Mouse (Mus musculus) thymus, postnatal 25 days (tissue): ENCODE measurements at regions not wholly inside any gene's neighbourhood (a gene's known extent, or its start where the extent isn't known, plus 50 kb on each side); places are given as distances from the start of the nearest gene placed in this dataset.

ENCODE experiments used
- DNase-seq: peaks from one replicate; pipeline ENCODE4 v3.0.0; 2022

DNA sequence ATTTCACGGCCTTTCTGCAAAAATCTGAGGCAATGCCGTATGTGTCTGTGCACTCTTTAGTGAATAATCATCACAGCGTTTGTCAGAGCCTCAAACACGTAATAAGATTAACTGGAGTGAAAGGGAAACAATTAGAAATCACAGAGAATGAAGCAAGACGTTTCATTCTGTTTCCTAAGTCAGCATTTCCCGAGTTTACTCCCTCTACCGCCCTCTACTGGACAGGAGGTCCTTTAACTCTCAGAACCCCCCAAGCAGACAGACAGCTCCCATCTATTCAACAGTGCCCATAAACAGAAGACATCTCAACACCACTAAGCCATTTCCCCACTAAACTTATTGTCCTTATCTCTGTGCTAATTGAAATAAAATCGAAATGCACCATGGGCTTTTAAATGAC is 167.5 kb upstream of the Rnd3 start:
- DNase-seq, result peak; percentile 2

GRCm38 (mm10) chr2:51313414-51313813 is 164.5 kb upstream of the Rnd3 start:
- no peak for DNase-seq

- no peak for DNase-seq
Measured at GRCm38 (mm10) chr2:51306257-51306656, 157.3 kb upstream of the Rnd3 start.

DNA sequence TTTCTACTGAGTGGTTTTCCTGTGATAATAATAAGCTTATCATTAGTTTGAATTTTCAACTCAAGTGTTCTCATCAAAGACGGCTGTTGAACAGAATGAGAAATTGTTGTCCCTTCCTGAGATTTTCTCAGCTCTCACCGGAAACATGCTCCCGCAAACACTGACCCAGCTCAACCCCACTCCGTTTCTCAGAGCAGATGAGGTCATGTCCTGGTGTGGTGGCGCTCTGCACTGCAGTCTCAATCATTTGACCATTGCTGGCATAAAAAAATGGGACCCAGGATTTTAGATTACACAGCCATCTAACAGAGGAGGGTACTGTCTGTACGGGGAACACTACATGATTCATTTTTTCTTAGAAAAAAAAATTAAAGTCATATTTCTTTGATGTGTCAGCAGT is 156.5 kb upstream of the Rnd3 start:
- DNase-seq, result no peak

- DNase-seq, result no peak
Measured at GRCm38 (mm10) chr2:51304694-51305093, 155.8 kb upstream of the Rnd3 start.

GRCm38 (mm10) chr2:51290659-51291260 is 141.8 kb upstream of the Rnd3 start:
- no peak for DNase-seq

- no peak for DNase-seq
Measured at GRCm38 (mm10) chr2:51288678-51289077, 139.8 kb upstream of the Rnd3 start.

DNA sequence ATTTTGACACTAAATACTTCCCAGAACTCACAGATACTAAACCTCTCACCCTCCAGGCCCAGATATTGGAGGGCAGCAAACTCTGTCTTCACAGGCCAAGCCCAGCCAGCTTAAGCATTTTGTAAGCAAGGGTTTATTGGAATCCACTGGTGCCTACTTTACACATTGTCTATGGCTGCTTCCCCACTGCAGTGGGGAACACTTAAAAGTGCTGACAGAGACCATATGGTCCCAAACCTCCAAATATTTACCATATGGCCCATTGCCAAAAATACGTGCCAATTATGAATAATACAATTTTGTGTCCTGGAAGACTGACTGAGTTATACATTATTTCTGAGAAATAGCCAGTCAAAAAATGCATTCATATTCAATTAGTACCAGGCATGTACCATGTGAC is 136.7 kb upstream of the Rnd3 start:
- DNase-seq, result no peak

GRCm38 (mm10) chr2:51284781-51285225 is 135.9 kb upstream of the Rnd3 start:
- DNase-seq, result no peak

DNA sequence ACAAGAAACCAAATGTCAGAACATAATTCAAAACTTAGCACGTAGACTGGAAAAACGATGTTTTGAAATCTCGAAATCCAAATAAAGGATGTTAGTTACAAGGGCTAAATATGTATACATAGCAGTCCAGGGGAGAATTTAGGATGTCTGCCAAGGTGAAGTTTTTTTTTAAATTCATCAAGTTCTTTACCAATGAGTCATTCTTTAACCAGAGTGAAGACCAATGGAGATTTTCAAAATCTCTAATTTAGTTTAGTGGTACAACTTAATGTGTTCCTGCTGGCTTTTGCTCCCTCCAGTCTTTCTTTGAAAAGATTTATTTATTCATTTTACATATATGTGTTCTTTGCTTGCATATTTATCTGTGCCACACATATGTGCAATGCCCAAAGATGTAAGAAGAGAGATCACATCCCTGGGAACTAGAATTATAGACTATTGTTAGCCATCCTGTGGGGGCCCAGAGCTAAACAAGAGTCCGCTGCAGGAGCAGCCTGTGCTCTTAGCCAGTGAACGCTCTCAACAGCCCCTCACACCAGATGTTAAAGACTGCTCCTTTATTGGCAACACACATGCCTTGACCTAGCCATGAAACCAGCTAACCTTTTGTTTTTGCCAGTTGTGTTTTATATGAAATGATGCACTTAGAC is 130.6 kb upstream of the Rnd3 start:
- no peak for DNase-seq

DNA sequence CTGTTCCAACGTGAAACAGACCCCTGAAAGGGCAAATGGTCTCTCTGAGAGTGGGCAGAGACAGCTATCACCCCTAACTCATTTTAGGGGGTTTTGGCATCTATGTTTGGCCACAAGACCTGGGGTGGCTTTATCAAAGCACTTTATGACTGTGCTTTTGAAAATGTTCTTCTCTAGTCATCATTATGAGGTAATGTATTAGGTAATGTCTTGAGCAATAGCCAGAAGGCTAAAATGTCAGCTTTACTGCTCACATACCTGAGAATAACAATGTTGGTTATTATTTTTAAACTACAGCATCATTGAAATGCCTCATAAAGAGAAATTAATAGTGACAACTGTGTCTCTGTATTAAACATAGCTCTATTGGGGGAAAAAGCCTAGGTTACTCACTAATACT is 129.9 kb upstream of the Rnd3 start:
- DNase-seq, result no peak

DNA sequence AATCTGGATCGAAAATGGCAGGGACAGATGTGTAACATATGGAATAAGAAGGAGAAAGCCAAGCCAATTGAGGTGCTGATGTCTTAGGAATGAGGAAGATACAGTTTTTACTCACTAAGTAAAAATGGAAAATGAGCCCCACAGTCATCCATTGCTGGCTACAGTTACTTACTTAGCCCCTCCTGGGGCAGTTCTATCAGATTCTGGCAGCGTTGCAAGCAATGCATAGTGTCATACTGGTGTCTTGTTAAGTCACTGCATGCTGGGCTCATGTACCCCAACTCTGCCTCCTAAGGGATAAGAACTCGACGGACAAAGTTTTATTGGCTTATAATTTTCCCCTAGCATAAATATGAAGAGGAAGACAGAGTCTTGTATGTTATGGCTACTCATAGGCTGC is 129.4 kb upstream of the Rnd3 start:
- DNase-seq, result no peak

GRCm38 (mm10) chr2:51276591-51276990 is 127.7 kb upstream of the Rnd3 start:
- DNase-seq, result no peak

DNA sequence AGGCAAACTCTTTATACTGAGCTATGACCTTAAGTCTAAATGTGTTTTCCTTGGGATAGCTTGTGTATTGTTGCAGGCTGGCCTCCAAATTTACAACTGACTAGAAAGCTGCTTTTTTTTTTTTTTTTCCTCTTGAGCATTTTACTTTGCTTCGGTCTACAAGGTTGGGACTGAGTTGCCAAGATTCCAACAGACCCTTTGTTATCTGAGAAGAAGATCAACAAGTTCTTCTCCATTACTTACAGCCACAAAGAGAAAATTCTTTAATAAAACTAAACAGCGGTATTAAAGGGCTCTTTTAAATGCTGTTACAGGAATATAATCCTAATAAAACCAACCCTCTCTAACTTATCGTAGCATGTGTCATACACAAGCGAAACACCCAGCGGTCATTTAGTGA is 124.4 kb upstream of the Rnd3 start:
- DNase-seq, result no peak

GRCm38 (mm10) chr2:51268532-51268931 is 119.6 kb upstream of the Rnd3 start:
- no peak for DNase-seq

- DNase-seq, result no peak
Measured at GRCm38 (mm10) chr2:51267662-51268061, 118.8 kb upstream of the Rnd3 start.

DNA sequence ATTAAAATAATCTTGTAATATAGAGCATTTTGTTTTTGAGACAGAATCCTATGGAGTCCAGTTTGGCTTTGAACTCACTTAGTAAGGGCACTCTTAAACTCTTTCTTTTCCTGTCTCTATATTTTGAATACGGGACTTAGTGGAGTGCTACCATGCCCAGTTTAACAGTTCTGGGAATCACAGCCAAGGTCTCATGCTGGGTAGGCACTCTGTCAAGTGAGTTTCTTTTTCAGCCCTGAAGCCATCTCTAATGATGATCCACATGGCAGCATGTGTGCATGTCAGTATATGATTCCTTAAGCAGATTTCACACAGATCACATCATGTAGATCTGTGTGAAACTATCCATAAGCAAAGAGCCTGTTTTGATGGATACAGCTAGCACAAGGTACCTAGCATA is 113.6 kb upstream of the Rnd3 start:
- no peak for DNase-seq

DNA sequence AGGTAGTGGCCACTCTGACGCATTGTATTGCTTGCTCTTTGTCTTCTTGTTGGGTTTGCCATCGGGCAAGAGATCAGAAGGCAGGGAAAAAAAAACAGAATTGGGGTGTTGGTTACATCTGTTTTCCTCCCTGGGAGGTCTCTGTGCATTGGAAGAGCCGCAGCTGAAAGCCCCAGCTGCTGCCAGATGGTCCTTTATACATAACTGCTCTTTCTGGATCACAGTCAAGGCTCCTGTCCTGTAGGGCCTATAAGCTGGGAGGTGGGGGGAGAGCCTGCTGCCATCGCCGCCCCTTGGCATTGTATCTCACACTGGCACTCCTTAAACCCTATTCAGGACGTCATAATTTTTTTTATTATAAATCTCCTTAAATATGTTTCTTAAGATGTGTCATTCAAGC is 101.9 kb upstream of the Rnd3 start:
- DNase-seq, result no peak

GRCm38 (mm10) chr2:51241573-51241972 is 92.7 kb upstream of the Rnd3 start:
- no peak for DNase-seq

DNA sequence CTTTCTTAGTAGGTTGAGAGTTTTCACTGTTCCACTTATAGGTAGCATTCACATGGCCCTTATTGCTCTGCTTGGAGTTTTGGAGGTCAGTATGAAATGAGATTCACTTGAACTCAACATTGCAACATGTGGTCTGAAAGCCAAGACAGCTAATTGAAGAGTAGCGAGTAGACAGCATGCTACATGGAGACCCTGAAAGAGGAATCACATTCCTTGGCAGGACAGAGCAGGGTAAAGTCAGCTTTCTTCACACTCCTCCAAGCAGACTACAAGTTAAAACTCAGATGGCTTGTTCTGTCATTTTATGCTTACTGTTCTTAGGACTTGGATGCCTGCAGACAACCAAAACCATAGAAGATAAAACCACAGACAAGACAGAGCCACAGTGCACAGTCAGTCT is 91.1 kb upstream of the Rnd3 start:
- no peak for DNase-seq

DNA sequence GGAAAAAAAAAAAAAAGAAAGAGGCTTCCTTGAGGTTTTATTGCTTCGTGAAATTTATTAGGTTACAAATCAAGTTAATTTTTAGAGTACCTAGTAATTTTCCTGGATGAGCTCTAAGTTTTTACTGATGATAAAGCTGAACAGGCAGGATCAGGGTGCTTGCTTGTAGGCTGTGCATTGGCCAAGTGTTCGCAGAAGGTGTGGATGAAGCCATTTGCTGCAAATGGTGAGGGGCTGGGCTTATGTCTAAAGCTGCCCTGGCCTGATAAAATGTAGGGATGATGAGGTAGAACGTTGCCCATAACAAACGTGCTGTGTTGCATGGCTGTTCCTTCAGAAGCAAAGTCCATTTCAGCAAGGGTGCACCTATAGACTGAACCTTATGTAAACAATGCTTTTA is 90.1 kb upstream of the Rnd3 start:
- no peak for DNase-seq

GRCm38 (mm10) chr2:51238131-51238931 is 89.4 kb upstream of the Rnd3 start:
- no peak for DNase-seq

- no peak for DNase-seq
Measured at GRCm38 (mm10) chr2:51237451-51237850, 88.5 kb upstream of the Rnd3 start.

- DNase-seq, result no peak
Measured at GRCm38 (mm10) chr2:51236852-51237251, 87.9 kb upstream of the Rnd3 start.
